Mouse (Mus musculus) hindbrain, embryonic 11.5 days (tissue): ENCODE measurements around the gene Tet2. TPM values are rescaled to one million over a fixed set of nuclear protein-coding genes. Genes with fewer than 3 reads are reported as not detected.

Experiments used
- ATAC-seq: fragments of 200-750 bp; cut with Nextera tagmentation; 2 replicates; pipeline ENCODE4 v1.8.0; 2017; ENCODE audit warnings: mild to moderate bottlenecking, moderate TSS enrichment, moderate library complexity; ENCODE audit not compliant: low FRiP score
- DNase-seq: peaks from one replicate; pipeline ENCODE4 v3.0.0-alpha.2; 2015; ENCODE audit warnings: low spot score
- H3K27ac ChIP-seq: fragments of 300-500 bp; sonication (generic); 2 replicates; pipeline ENCODE4 v1.5.1; 2014; ENCODE audit warnings: mild to moderate bottlenecking, low read depth, low read length
- H3K27me3 ChIP-seq: fragments of 300-500 bp; sonication (generic); 2 replicates; pipeline ENCODE4 v1.6.1; 2014; ENCODE audit warnings: mild to moderate bottlenecking, low read length, moderate library complexity, mixed read lengths; ENCODE audit not compliant: control insufficient read depth, insufficient read depth
- H3K36me3 ChIP-seq: fragments of 300-500 bp; sonication (generic); 2 replicates; pipeline ENCODE4 v1.6.1; 2014; ENCODE audit warnings: mild to moderate bottlenecking, low read length, moderate library complexity, mixed read lengths; ENCODE audit not compliant: control insufficient read depth, insufficient read depth
- H3K4me1 ChIP-seq: fragments of 300-500 bp; sonication (generic); replicated peaks from 2 replicates; pipeline ENCODE4 v1.6.1; 2014; ENCODE audit warnings: low read length, mixed read lengths; ENCODE audit not compliant: control insufficient read depth, insufficient read depth
- H3K4me2 ChIP-seq: fragments of 300-500 bp; sonication (generic); replicated peaks from 2 replicates; pipeline ENCODE4 v1.6.1; 2014; ENCODE audit warnings: mild to moderate bottlenecking, low read depth, low read length
- H3K4me3 ChIP-seq: fragments of 300-500 bp; sonication (generic); 2 replicates; pipeline ENCODE4 v1.5.1; 2014; ENCODE audit warnings: low read depth, low read length
- H3K9ac ChIP-seq: fragments of 300-500 bp; sonication (generic); 2 replicates; pipeline ENCODE4 v1.6.1; 2014; ENCODE audit warnings: low read depth, low read length
- H3K9me3 ChIP-seq: fragments of 300-500 bp; sonication (generic); 2 replicates; pipeline ENCODE4 v1.6.1; 2016; ENCODE audit warnings: low read length; ENCODE audit not compliant: control insufficient read depth
- WGBS: fragments of 180-500 bp; shearing (Covaris S2); extraction: QIAGEN DNeasy Blood & Tissue Kit; methylation state at CpG from one replicate; pipeline ENCODE4 v1.1.7; 2014; 5-methylcytosine and 5-hydroxymethylcytosine counted together
- polyA plus RNA-seq: library from polyadenylated mRNA; unstranded; fragments of >200 nt; fragmentation: Nextera tagmentation; extraction: Ambion mirVana; gene quantifications from 2 replicates; pipeline ENCODE4 v1.2.1, GENCODE M21; 2014

Gene Tet2
- polyA plus RNA-seq, 1 experiment from 2014 or later, result 34.2 TPM

- DNase-seq (no peak), ATAC-seq (no peak)
- no peaks in the 10 kb centered on the region for H3K9me3 ChIP-seq
- no peaks in the 10 kb centered on the region for H3K4me1 ChIP-seq
- no peak overlapping the region for H3K27ac ChIP-seq
- H3K4me3 ChIP-seq, result no peak overlapping the region
- no peak overlapping the region for H3K9ac ChIP-seq
- no peak overlapping the region for H3K4me2 ChIP-seq
- peaks cover 12% of the 10 kb centered on the region for H3K36me3 ChIP-seq
- WGBS, result 94% methylated on average over 7 of the region's 7 CpGs
- no peaks in the 10 kb centered on the region for H3K27me3 ChIP-seq
Observed at GRCm38 (mm10) chr3:133468883-133469282, 76.1 kb downstream of the Tet2 start.

- Histone ChIP-seq H3K36me3 (peaks cover 9% of the 10 kb centered on the region), H3K9me3 (no peaks in the 10 kb centered on the region), H3K4me1 (no peaks in the 10 kb centered on the region), H3K4me3 (no peak overlapping the region), H3K27me3 (no peaks in the 10 kb centered on the region), H3K9ac (no peak overlapping the region), H3K4me2 (no peak overlapping the region), H3K27ac (no peak overlapping the region)
- WGBS, result 94% methylated on average over 3 of the region's 3 CpGs
- no peak for ATAC-seq
- DNase-seq, result no peak
Observed at GRCm38 (mm10) chr3:133463233-133463632, 81.7 kb downstream of the Tet2 start.

- no peak overlapping the region for H3K27ac ChIP-seq
- no peak for DNase-seq
- no peaks in the 10 kb centered on the region for H3K27me3 ChIP-seq
- no peaks in the 10 kb centered on the region for H3K9me3 ChIP-seq
- H3K4me1 ChIP-seq, result no peaks in the 10 kb centered on the region
- no peak overlapping the region for H3K9ac ChIP-seq
- H3K36me3 ChIP-seq, result peaks cover 9% of the 10 kb centered on the region
- ATAC-seq, result no peak
- WGBS, result 86% methylated on average over 6 of the region's 6 CpGs
- H3K4me3 ChIP-seq, result no peak overlapping the region
- no peak overlapping the region for H3K4me2 ChIP-seq
Observed at GRCm38 (mm10) chr3:133462485-133462884, 82.5 kb downstream of the Tet2 start.

GRCm38 (mm10) chr3:133462059-133462458 is 82.9 kb downstream of the Tet2 start:
- H3K27ac ChIP-seq, result no peak overlapping the region
- WGBS, result 72% methylated on average over 3 of the region's 3 CpGs
- peaks cover 6% of the 10 kb centered on the region; the same call in 1 of the 2 replicates for H3K36me3 ChIP-seq
- H3K4me2 ChIP-seq, result no peak overlapping the region
- DNase-seq (no peak), ATAC-seq (no peak)
- no peaks in the 10 kb centered on the region for H3K4me1 ChIP-seq
- H3K27me3 ChIP-seq, result no peaks in the 10 kb centered on the region
- no peak overlapping the region for H3K9ac ChIP-seq
- H3K9me3 ChIP-seq, result no peaks in the 10 kb centered on the region
- H3K4me3 ChIP-seq, result no peak overlapping the region

- WGBS, result 88% methylated on average over 1 of the region's 1 CpGs
- Histone ChIP-seq H3K4me3 (no peak overlapping the region), H3K27me3 (no peaks in the 10 kb centered on the region), H3K4me1 (no peaks in the 10 kb centered on the region), H3K27ac (no peak overlapping the region), H3K9me3 (no peaks in the 10 kb centered on the region), H3K36me3 (no peaks in the 10 kb centered on the region), H3K9ac (no peak overlapping the region), H3K4me2 (no peak overlapping the region)
- ATAC-seq, result no peak; the same call in 1 of the 2 replicates
- no peak for DNase-seq
Observed at GRCm38 (mm10) chr3:133459174-133459573, 85.8 kb downstream of the Tet2 start.

GRCm38 (mm10) chr3:133453896-133454295 is 91.0 kb downstream of the Tet2 start:
- Histone ChIP-seq H3K4me2 (no peak overlapping the region), H3K4me1 (no peaks in the 10 kb centered on the region), H3K27ac (no peak overlapping the region), H3K36me3 (no peaks in the 10 kb centered on the region), H3K27me3 (no peaks in the 10 kb centered on the region), H3K9ac (no peak overlapping the region), H3K9me3 (no peaks in the 10 kb centered on the region), H3K4me3 (no peak overlapping the region)
- 75% methylated on average over 8 of the region's 8 CpGs for WGBS
- ATAC-seq, result no peak
- DNase-seq, result no peak

GRCm38 (mm10) chr3:133436919-133437320 is 108.0 kb downstream of the Tet2 start:
- Histone ChIP-seq H3K27ac (no peak overlapping the region), H3K4me1 (no peaks in the 10 kb centered on the region), H3K27me3 (no peaks in the 10 kb centered on the region), H3K9me3 (no peaks in the 10 kb centered on the region), H3K36me3 (no peaks in the 10 kb centered on the region), H3K9ac (no peak overlapping the region), H3K4me3 (no peak overlapping the region), H3K4me2 (no peak overlapping the region)
- no peak for ATAC-seq
- no peak for DNase-seq
- 91% methylated on average over 6 of the region's 6 CpGs for WGBS

- H3K9me3 ChIP-seq, result no peaks in the 10 kb centered on the region
- no peak for DNase-seq
Observed at GRCm38 (mm10) chr3:133436279-133436860, 108.6 kb downstream of the Tet2 start.

GRCm38 (mm10) chr3:133435774-133436148 is 109.2 kb downstream of the Tet2 start:
- WGBS, result 91% methylated on average over 1 of the region's 1 CpGs
- Histone ChIP-seq H3K4me2 (no peak overlapping the region), H3K4me3 (no peak overlapping the region), H3K4me1 (no peaks in the 10 kb centered on the region), H3K27ac (no peak overlapping the region), H3K27me3 (no peaks in the 10 kb centered on the region), H3K36me3 (no peaks in the 10 kb centered on the region), H3K9ac (no peak overlapping the region), H3K9me3 (no peaks in the 10 kb centered on the region)
- DNase-seq (no peak), ATAC-seq (no peak)

More at GRCm38 (mm10) chr3:133436279-133436860, 108.6 kb downstream of the Tet2 start:
- Histone ChIP-seq H3K4me2 (no peak overlapping the region), H3K27ac (no peak overlapping the region), H3K27me3 (no peaks in the 10 kb centered on the region), H3K4me1 (no peaks in the 10 kb centered on the region), H3K9ac (no peak overlapping the region), H3K36me3 (no peaks in the 10 kb centered on the region), H3K4me3 (no peak overlapping the region)
- ATAC-seq, result no peak
- WGBS, result 91% methylated on average over 4 of the region's 4 CpGs
